Mouse (Mus musculus) intestine, embryonic 15.5 days (tissue): ENCODE measurements around the gene Rcn3. TPM values are rescaled to one million over a fixed set of nuclear protein-coding genes. Genes with fewer than 3 reads are reported as not detected.

Experiments
- ATAC-seq: fragments of 200-750 bp; cut with Nextera tagmentation; 2 replicates; pipeline ENCODE4 v1.8.0; 2017; ENCODE audit warnings: moderate TSS enrichment, moderate library complexity
- H3K27ac ChIP-seq: fragments of 300-500 bp; sonication (generic); 2 replicates; pipeline ENCODE4 v1.5.1; 2015; ENCODE audit warnings: mild to moderate bottlenecking, inconsistent platforms
- H3K27me3 ChIP-seq: fragments of 300-500 bp; sonication (generic); replicated peaks from 2 replicates; pipeline ENCODE4 v1.6.1; 2015; ENCODE audit warnings: inconsistent platforms
- H3K36me3 ChIP-seq: fragments of 300-500 bp; sonication (generic); 2 replicates; pipeline ENCODE4 v1.6.1; 2015; ENCODE audit warnings: inconsistent platforms
- H3K4me1 ChIP-seq: fragments of 300-500 bp; sonication (generic); replicated peaks from 2 replicates; pipeline ENCODE4 v1.6.1; 2015; ENCODE audit warnings: inconsistent platforms
- H3K4me2 ChIP-seq: fragments of 300-500 bp; sonication (generic); replicated peaks from 2 replicates; pipeline ENCODE4 v1.6.1; 2015; ENCODE audit warnings: mild to moderate bottlenecking, inconsistent platforms
- H3K4me3 ChIP-seq: fragments of 300-500 bp; sonication (generic); replicated peaks from 2 replicates; pipeline ENCODE4 v1.5.1; 2015; ENCODE audit warnings: inconsistent platforms
- H3K9ac ChIP-seq: fragments of 300-500 bp; sonication (generic); 2 replicates; pipeline ENCODE4 v1.6.1; 2015; ENCODE audit warnings: inconsistent platforms
- H3K9me3 ChIP-seq: fragments of 300-500 bp; sonication (generic); 2 replicates; pipeline ENCODE4 v1.6.1; 2016; ENCODE audit warnings: inconsistent platforms
- WGBS: fragments of 180-500 bp; shearing (Covaris S2); methylation state at CpG from one replicate; pipeline ENCODE4 v1.1.7; 2015; 5-methylcytosine and 5-hydroxymethylcytosine counted together
- polyA plus RNA-seq: library from polyadenylated mRNA; unstranded; fragments of >200 nt; fragmentation: Nextera tagmentation; extraction: Ambion mirVana; gene quantifications from 2 replicates; pipeline ENCODE4 v1.2.1, GENCODE M21; 2015

Rcn3 gene
- polyA plus RNA-seq, 1 experiment from 2014 or later: 265 TPM

DNA sequence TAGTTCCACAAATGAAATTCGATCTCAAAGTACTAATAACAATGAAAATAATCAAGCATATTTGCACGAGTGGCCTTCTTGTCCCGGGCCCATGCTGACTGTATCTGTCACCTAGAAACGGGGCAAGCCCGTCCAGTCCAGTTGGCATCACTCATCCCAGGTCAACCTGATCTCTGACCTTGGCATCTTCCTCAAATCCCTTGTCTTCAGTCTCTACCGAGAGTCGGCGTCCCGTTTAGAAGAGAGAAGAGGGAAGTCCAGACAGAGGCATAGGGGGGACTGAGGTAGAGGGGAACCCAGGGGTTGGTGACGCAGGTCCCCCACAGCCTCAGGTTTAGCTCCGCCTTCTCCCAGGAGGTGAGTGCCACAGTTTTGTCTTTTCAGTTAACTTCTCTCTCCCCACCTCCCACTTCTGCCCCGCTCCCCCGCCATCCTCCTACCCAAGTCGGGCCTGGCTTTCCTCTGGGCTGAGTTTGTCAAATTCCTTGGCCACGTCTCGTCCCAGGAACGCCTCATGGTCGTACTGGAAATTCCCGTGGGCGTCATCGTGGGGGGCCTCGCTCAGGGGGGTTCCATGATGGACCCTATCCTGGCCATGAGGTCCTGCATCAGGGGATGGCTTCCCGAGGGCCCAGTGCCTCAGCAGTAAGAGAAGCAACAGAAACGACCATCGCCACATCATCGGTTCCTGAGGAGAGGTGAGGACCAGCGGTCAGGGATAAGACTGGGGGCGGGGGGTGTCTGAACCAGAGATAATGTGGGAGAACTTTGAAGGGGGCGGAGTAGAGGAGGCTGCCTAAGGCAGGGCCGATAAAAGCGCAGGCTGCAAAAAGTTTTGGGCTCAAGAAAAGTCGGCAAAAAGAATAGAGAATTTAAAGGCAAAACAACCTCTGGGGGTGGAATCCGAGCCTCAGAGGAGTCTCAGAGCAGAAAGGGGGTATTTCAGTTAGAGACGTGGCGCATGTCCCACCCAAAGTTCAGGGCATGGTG is 725 bp downstream of the Rcn3 start:
- peak overlapping the region; percentile 64 for H3K9ac ChIP-seq
- peak overlapping the region; percentile 50 for H3K4me3 ChIP-seq
- H3K4me2 ChIP-seq: peak overlapping the region; percentile 61
- no peaks in the 10 kb centered on the region for H3K9me3 ChIP-seq
- H3K27me3 ChIP-seq: no peaks in the 10 kb centered on the region
- peak; percentile 56 for ATAC-seq
- H3K27ac ChIP-seq: peak overlapping the region; percentile 82
- peaks cover 17% of the 10 kb centered on the region for H3K4me1 ChIP-seq
- WGBS: 13% methylated on average over 35 of the region's 35 CpGs
- H3K36me3 ChIP-seq: peaks cover 18% of the 10 kb centered on the region

DNA sequence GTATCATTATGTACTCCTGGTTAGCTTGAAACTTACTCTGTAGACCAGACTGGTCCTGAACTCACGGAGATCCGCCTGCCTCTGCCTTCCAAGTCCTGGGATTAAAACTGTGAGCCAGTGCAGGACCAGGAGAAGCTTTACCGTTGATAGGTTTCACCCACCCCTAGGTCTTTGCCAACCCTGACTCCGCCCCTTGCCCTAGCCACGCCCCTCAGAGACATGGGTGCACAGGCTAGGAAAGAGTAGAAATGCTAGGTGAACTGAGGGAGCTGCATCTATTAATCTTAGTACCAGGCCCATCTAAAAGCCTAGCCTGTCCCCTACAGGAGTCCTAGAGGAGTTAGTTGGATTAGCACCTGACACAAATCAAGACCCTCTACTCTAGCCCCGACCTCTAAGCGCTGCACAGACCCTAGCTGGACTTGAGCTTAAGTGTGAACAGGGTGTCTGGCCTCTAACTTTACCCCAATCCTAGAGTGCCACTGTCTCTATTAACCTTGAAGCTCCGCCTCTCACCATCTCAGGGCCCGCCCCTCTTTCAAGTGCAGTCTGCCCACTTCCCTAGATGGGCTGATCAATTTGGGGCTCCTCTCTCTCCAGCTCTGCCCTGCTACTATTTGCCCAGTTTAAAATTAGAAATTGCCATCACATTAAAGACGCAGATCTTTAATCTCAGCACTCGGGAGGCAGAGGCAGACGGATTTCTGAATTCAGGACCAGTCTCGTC is 1.6 kb downstream of the Rcn3 start:
- no peak for ATAC-seq
- WGBS: 78% methylated on average over 13 of the region's 13 CpGs
- Histone ChIP-seq H3K4me1 (peaks cover 17% of the 10 kb centered on the region), H3K4me2 (peak overlapping the region; percentile 61), H3K9me3 (no peaks in the 10 kb centered on the region), H3K36me3 (peaks cover 22% of the 10 kb centered on the region), H3K4me3 (peak overlapping the region; percentile 50), H3K27ac (0 out of 2 replicates have a peak overlapping the region, but pooled peaks have one; percentile 82), H3K9ac (no peak overlapping the region; the same call in 1 of the 2 replicates), H3K27me3 (no peaks in the 10 kb centered on the region)

DNA sequence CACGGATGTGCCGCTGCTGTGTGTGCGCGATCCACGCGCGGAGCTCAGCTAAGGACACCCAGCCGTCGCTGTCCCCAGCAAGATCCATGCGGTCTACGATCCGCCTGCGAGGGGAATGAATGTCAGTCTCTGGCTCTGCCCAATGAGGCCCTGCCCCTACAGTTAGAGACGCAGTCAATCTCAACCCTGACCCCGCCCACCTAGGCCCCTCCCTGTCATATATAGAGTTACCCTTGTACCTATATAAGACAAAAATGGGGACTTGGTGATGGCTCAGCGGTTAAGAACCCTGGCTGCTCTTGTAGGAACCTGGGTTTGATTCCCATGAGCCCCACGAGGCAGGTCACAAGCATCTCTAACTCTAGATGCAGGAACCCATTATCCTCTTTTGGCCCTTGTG is 3.4 kb downstream of the Rcn3 start:
- peaks cover 24% of the 10 kb centered on the region for H3K36me3 ChIP-seq
- H3K4me3 ChIP-seq: no peak overlapping the region
- 92% methylated on average over 17 of the region's 17 CpGs for WGBS
- H3K9ac ChIP-seq: no peak overlapping the region
- H3K27me3 ChIP-seq: no peaks in the 10 kb centered on the region
- no peaks in the 10 kb centered on the region for H3K9me3 ChIP-seq
- H3K4me1 ChIP-seq: peaks cover 13% of the 10 kb centered on the region
- no peak for ATAC-seq
- no peak overlapping the region for H3K27ac ChIP-seq
- H3K4me2 ChIP-seq: no peak overlapping the region

DNA sequence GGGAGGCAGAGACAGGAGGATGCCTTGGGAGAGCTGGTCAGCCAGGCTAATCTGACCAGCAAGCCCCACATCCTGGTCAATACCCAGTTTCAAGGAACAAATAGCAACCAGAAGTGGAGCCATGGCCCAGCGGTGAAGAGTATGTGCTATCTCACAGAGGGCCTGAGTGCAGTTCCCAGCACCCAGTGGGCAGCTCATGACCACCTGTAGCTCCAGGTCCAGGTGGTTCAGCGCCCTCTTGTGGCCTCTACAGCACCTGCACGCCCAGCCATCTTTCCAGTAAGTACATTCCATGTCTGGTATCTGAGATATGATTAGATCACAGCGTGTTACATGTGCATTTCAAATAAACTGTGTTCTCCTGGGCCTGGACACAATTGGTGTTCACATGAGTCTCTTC is 5.9 kb downstream of the Rcn3 start:
- WGBS: 75% methylated on average over 4 of the region's 4 CpGs
- Histone ChIP-seq H3K9me3 (no peaks in the 10 kb centered on the region), H3K27ac (no peak overlapping the region), H3K4me2 (no peak overlapping the region), H3K9ac (no peak overlapping the region), H3K4me3 (no peak overlapping the region), H3K36me3 (peaks cover 30% of the 10 kb centered on the region), H3K27me3 (no peaks in the 10 kb centered on the region), H3K4me1 (peaks cover 13% of the 10 kb centered on the region)
- no peak for ATAC-seq

DNA sequence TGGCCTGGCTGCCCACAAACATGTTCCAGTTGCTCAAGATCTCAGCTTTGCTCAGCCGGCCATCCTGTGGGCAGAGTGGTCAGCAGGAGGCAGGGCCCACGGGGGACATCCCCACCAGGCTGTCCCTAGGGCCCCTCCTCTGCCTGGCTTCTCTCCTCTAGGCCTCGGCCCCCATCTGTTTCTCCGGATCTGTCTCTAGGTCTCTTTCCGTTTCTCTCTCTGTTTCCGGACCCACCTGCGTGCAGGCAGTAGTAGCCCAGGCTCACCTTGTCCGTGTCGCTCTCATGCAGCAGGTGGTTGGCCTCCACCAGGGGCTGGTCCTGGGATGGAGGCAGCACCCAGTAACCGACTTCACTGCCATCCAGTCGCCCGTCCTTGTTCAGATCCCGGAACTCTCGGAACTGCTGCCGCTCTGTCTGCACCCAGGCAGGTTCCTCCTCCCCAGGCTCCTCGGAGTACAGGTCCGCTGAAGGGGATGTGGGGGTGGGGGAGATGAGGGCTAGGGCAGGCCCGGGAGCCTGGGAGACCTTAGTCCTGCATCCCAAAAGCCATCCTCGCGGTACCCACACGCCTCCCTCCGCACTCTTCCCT is 8.6 kb downstream of the Rcn3 start:
- H3K4me1 ChIP-seq: peaks cover 8% of the 10 kb centered on the region; the same call in 1 of the 2 replicates
- no peak overlapping the region for H3K4me3 ChIP-seq
- WGBS: 82% methylated on average over 22 of the region's 22 CpGs
- no peaks in the 10 kb centered on the region for H3K27me3 ChIP-seq
- 0 out of 2 replicates have a peak overlapping the region, but pooled peaks have one; percentile 28 for H3K27ac ChIP-seq
- no peak overlapping the region for H3K9ac ChIP-seq
- H3K4me2 ChIP-seq: 0 out of 2 replicates have a peak overlapping the region, but pooled peaks have one; percentile 2
- H3K9me3 ChIP-seq: no peaks in the 10 kb centered on the region
- H3K36me3 ChIP-seq: peaks cover 28% of the 10 kb centered on the region
- ATAC-seq: no peak

DNA sequence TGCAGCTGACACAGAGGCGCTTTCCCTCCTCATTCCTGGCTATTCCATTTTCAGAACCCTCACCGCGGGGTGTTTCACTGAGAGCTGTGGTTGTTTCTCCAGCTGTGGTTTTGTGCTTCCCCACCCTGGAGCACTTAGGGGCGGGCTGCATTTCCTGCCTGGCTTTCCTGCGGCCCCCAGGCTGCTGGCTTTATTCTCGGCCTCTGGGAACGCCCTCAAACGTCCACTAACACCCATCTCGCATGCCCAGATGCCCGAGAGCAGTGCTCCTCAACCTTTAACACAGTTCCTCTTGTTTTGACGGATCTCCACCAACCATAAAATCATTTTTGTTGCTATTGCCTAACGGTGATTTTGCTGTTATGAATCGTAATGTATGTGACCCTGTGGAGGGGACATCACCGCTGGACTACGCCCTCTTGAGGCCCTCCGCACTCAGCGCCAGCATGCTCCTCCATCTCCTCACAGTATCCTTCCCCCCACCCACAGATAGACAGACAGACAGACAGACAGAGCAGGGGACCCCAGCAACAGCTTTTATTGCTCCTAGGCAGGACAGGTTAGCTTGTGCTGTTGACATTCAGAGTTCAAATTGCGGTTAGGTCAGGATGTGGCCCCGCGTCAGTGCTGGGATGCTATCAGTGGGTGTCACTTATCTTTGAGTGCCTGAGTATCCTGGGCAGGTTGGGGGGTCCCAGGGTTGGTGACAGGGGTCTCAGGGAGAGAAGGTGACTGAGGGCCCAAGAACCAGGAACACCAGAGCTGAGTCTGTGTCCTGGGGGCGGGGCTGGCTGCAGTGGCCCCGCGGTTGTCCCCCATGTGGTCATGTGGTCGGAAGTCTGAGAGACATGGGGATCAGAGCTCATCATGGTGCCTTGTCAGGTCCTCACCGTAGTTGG is 9.4 kb downstream of the Rcn3 start:
- peaks cover 26% of the 10 kb centered on the region for H3K36me3 ChIP-seq
- peak overlapping the region; percentile 36 for H3K4me2 ChIP-seq
- 60% methylated on average over 25 of the region's 25 CpGs for WGBS
- no peaks in the 10 kb centered on the region for H3K27me3 ChIP-seq
- H3K4me1 ChIP-seq: peaks cover 8% of the 10 kb centered on the region; the same call in 1 of the 2 replicates
- H3K4me3 ChIP-seq: no peak overlapping the region
- H3K9ac ChIP-seq: no peak overlapping the region
- no peaks in the 10 kb centered on the region for H3K9me3 ChIP-seq
- peak overlapping the region; percentile 27; the same call in 1 of the 2 replicates for H3K27ac ChIP-seq
- ATAC-seq: peak; percentile 27; the same call in 1 of the 2 replicates

DNA sequence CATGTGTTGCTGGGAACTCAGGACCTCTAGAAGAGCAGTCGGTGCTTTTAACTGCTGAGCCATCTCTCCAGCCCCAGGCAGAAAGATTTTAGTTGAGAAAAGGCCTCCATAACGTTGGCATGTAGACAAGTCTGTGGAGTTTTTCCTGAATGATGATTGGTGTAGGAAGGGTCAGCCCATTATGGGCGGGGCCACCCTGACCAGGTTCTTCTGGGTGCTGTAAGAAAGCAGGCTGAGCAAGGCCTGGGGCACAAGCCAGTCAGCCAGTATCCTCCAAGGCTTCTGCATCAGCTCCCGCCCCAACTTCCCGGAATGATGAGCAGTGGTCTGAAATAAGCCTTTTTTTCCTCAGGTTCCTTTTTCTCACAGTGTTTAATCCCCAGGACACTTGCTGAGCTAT is 11.0 kb downstream of the Rcn3 start:
- Histone ChIP-seq H3K4me2 (no peak overlapping the region), H3K4me1 (peaks cover 8% of the 10 kb centered on the region; the same call in 1 of the 2 replicates), H3K9me3 (no peaks in the 10 kb centered on the region), H3K36me3 (peaks cover 22% of the 10 kb centered on the region), H3K27ac (no peak overlapping the region), H3K4me3 (no peak overlapping the region), H3K9ac (no peak overlapping the region), H3K27me3 (no peaks in the 10 kb centered on the region)
- 58% methylated on average over 5 of the region's 5 CpGs for WGBS
- no peak for ATAC-seq

DNA sequence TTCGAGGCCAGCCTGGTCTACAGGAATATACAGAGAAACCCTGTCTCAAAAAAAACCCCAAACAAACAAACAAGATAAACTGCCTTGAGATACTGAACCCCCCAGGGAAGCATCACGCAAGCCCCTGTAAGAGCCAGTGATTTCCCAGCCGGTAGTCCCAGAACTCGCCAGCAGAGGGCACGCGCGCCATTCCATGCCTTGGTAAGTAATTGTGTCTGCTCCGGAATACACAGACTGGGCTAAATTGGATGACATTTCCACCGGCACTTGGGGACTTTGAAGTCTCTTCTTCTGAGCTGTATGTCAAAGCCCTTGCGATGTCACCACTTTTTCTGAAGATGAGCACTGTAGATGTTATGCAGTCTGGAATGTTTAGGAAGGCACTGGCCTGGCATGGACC is 12.2 kb downstream of the Rcn3 start:
- H3K4me2 ChIP-seq: no peak overlapping the region
- H3K27ac ChIP-seq: no peak overlapping the region
- no peaks in the 10 kb centered on the region for H3K9me3 ChIP-seq
- H3K4me1 ChIP-seq: peaks cover 8% of the 10 kb centered on the region; the same call in 1 of the 2 replicates
- no peak overlapping the region for H3K9ac ChIP-seq
- H3K36me3 ChIP-seq: peaks cover 27% of the 10 kb centered on the region
- no peak overlapping the region for H3K4me3 ChIP-seq
- under 1% methylated on average over 10 of the region's 10 CpGs for WGBS
- ATAC-seq: no peak
- H3K27me3 ChIP-seq: no peaks in the 10 kb centered on the region

DNA sequence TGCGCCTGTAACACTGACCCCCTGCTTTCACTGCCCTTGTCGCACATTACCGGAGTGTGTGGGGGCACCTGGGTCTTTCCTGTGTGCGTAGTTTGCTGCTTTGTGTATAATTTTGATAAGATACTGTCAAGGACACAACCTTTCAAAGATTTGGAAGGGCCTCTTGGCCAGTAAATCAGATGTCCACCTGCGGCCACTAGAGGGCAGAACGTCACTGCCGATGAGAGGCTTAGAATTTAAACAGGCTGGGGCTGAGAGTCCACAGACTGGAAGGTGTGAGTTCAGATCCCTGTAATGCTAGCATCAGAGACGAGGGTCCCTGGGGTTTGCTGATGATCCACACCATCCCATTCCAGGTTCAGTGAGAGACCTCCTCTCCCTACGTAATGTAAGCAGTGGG is 13.5 kb downstream of the Rcn3 start:
- no peak; the same call in 1 of the 2 replicates for ATAC-seq
- no peak overlapping the region for H3K27ac ChIP-seq

DNA sequence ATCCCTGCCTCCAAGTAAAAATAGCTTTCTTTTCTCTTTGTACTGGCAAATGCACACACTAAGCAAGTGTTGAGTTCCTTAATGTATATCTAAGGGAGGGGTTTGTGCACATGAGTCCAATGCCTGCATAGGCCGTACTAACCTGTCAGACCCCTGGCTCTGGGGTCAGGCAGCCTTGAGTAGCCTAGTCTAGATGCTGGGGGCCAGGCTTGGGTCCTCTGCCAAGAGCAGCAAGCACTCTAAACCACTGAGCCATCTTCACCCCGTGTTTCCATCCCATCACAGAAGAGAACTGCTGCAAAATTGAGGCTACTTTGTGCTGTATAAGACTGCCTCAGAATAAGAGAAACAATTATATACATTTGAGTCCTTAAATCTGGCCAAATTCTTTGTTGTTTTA is 14.2 kb downstream of the Rcn3 start:
- Histone ChIP-seq H3K36me3 (peaks cover 24% of the 10 kb centered on the region), H3K4me1 (peaks cover 3% of the 10 kb centered on the region; the same call in 1 of the 2 replicates), H3K9me3 (no peaks in the 10 kb centered on the region), H3K27ac (no peak overlapping the region), H3K4me3 (no peak overlapping the region), H3K9ac (no peak overlapping the region), H3K27me3 (no peaks in the 10 kb centered on the region), H3K4me2 (no peak overlapping the region)
- WGBS: 90% methylated on average over 2 of the region's 2 CpGs
- ATAC-seq: no peak

More for the DNA sequence above, 13.5 kb downstream of the Rcn3 start:
- Histone ChIP-seq H3K4me2 (no peak overlapping the region), H3K4me1 (peaks cover 8% of the 10 kb centered on the region; the same call in 1 of the 2 replicates), H3K27me3 (no peaks in the 10 kb centered on the region), H3K4me3 (no peak overlapping the region), H3K36me3 (peaks cover 26% of the 10 kb centered on the region), H3K9me3 (no peaks in the 10 kb centered on the region), H3K9ac (no peak overlapping the region)
- WGBS: 28% methylated on average over 9 of the region's 9 CpGs

DNA sequence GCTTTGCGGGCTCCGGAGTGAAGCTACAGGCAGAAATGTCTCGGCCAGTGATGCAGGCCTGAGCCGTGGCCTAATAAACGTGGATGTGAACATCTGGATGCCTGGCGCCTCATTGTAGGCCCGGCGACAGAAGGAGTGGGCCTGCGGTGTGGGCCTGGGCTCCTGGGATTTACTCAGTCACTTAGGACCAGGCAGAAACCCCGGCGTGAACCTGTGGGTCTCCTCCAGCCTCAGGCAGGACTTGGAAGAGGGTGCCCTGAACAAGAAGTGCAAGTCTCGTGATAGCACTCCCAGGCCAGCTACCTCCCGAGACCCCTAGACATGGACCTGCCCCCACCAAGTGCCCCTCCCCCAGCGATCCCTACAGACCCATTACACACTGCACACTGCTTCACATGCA is 14.7 kb downstream of the Rcn3 start:
- WGBS: 85% methylated on average over 14 of the region's 14 CpGs
- Histone ChIP-seq H3K4me1 (no peaks in the 10 kb centered on the region; the same call in 1 of the 2 replicates), H3K4me3 (no peak overlapping the region), H3K36me3 (peaks cover 24% of the 10 kb centered on the region), H3K4me2 (no peak overlapping the region), H3K27me3 (no peaks in the 10 kb centered on the region), H3K9me3 (no peaks in the 10 kb centered on the region), H3K9ac (no peak overlapping the region), H3K27ac (no peak overlapping the region)
- ATAC-seq: no peak
